Mouse (Mus musculus): ENCODE measurements at regions not wholly inside any gene's neighbourhood (a gene's known extent, or its start where the extent isn't known, plus 50 kb on each side); places are given as distances from the start of the nearest gene placed in this dataset.

- TF ChIP-seq ZKSCAN1 (IDR thresholded peaks at IDR 0.05; ENCODE audit: low read depth, low read length) (no peak), POLR2AphosphoS2 (IDR thresholded peaks at IDR 0.05; ENCODE audit: low read length) (no peak), E2F4 (IDR thresholded peaks at IDR 0.05; ENCODE audit: borderline replicate concordance, low read depth, low read length) (no peak), GATA1 (IDR thresholded peaks at IDR 0.05; ENCODE audit: low read depth, low read length) (no peak), CTCF (IDR thresholded peaks at IDR 0.05 in 2 of 3, conservative IDR thresholded peaks at IDR 0.05 in 1 of 3; ENCODE audit: control insufficient read depth in 1 of 3, insufficient read depth in 1 of 3, low read depth in 2 of 3, low read length in 3 of 3, poor library complexity in 1 of 3, severe bottlenecking in 1 of 3) (no peak)
Measured at GRCm38 (mm10) chr12:16056831-16057230, 240.1 kb upstream of the Trib2 start.

Measured in MEL (cell line).